Mouse (Mus musculus): ENCODE measurements around the gene Sord. TPM values are rescaled to one million over a fixed set of nuclear protein-coding genes. Genes with fewer than 3 reads are reported as not detected.

The Sord gene
- polyA plus RNA-seq, 1 experiment from 2014 or later, result 16.0 TPM

DNA sequence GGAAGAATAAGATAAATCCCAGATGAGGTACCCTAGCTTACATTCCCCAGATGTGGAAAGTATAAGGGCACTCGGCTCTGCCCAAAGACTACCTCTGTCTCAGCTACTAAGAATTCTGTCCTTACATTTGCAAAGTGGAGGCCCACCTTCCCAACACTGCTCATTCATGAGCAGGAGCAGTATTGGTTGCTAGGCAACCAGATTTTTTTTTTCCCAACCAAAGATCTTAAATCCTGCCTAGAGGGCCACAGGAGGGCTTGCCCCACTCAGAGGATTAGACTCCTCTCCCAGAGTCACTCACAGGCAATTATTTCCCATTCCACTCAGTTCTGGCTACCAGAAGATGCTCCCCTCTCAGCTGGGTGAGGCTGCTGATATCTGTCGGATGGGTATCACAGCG is 30.1 kb downstream of the Sord start:
- TF ChIP-seq CTCF (IDR thresholded peaks at IDR 0.05; ENCODE audit: low read depth), result no peak
- no peak overlapping the region for H3K4me3 ChIP-seq (ENCODE audit: low read depth, low read length)
- ATAC-seq (ENCODE audit: insufficient read depth) (peak; percentile 28; the same call in 1 of the 2 replicates), DNase-seq (peak; percentile 71)
- H3K36me3 ChIP-seq (ENCODE audit: insufficient read depth), result no peaks in the 10 kb centered on the region
- H3K27ac ChIP-seq (ENCODE audit: low read depth), result no peak overlapping the region
- H3K4me2 ChIP-seq, result no peak overlapping the region
- no peaks in the 10 kb centered on the region for H3K4me1 ChIP-seq (ENCODE audit: insufficient read depth)
- H3K27me3 ChIP-seq (ENCODE audit: insufficient read depth, low read length), result no peaks in the 10 kb centered on the region
- H3K9ac ChIP-seq, result no peak overlapping the region
- WGBS, result 80% methylated on average over 3 of the region's 3 CpGs
- H3K9me3 ChIP-seq (ENCODE audit: low read depth, low read length), result no peaks in the 10 kb centered on the region

DNA sequence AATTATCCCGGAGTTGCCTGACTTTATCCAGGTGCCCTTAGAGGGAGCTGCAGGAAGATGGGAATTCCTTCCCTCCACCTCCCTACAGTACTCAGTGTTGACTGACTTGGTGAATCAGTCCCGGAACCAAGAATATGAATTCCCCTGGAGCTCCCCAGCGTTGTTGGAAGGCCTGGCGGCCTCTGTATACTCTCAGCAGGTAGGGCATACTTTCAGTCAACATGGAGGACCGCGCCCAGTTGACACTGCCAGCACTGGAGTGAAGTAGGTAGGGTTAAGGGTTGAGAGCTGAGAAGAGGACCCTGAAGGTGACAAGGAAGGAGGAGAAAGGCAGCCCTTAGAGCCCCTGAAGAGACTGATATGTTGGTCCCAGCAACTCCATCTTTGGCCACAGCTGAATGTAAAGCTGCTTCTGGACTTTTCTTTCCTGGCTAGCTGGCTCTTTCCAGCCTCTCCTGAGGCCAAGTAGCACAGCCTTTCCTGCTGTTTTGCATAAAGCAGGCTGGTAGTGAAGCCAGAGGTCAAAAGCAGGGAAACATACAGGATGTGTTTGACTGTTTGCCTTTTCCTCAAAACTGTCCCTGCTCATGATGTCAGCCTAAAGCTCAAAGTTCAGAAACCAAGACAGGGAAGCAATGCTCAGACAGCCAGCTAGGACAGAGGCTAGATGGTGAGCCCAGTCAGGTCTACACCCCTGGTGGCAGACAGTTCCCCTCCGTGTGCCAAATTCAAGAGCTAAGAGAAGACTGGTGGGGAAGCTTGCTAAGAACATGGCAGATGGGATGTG is 32.1 kb downstream of the Sord start:
- Histone ChIP-seq H3K36me3 (ENCODE audit: insufficient read depth) (no peaks in the 10 kb centered on the region), H3K27me3 (ENCODE audit: insufficient read depth, low read length) (no peaks in the 10 kb centered on the region), H3K4me2 (no peak overlapping the region), H3K9ac (no peak overlapping the region), H3K4me1 (ENCODE audit: insufficient read depth) (no peaks in the 10 kb centered on the region), H3K4me3 (ENCODE audit: low read depth, low read length) (no peak overlapping the region), H3K27ac (ENCODE audit: low read depth) (no peak overlapping the region), H3K9me3 (ENCODE audit: low read depth, low read length) (no peaks in the 10 kb centered on the region)
- ATAC-seq (ENCODE audit: insufficient read depth) (no peak), DNase-seq (no peak)
- TF ChIP-seq CTCF (IDR thresholded peaks at IDR 0.05; ENCODE audit: low read depth), result no peak
- WGBS, result 76% methylated on average over 7 of the region's 7 CpGs

GRCm38 (mm10) chr2:122278769-122279168 is 44.2 kb downstream of the Sord start:
- 71% methylated on average over 3 of the region's 3 CpGs for WGBS
- no peak overlapping the region for H3K4me2 ChIP-seq
- H3K9ac ChIP-seq, result no peak overlapping the region
- H3K36me3 ChIP-seq (ENCODE audit: insufficient read depth), result no peaks in the 10 kb centered on the region
- no peak for ATAC-seq (ENCODE audit: insufficient read depth)
- no peak overlapping the region for H3K4me3 ChIP-seq (ENCODE audit: low read depth, low read length)
- TF ChIP-seq CTCF (IDR thresholded peaks at IDR 0.05; ENCODE audit: low read depth), result no peak
- no peak for DNase-seq
- H3K9me3 ChIP-seq (ENCODE audit: low read depth, low read length), result no peaks in the 10 kb centered on the region
- H3K27ac ChIP-seq (ENCODE audit: low read depth), result no peak overlapping the region
- H3K27me3 ChIP-seq (ENCODE audit: insufficient read depth, low read length), result no peaks in the 10 kb centered on the region
- H3K4me1 ChIP-seq (ENCODE audit: insufficient read depth), result no peaks in the 10 kb centered on the region

DNA sequence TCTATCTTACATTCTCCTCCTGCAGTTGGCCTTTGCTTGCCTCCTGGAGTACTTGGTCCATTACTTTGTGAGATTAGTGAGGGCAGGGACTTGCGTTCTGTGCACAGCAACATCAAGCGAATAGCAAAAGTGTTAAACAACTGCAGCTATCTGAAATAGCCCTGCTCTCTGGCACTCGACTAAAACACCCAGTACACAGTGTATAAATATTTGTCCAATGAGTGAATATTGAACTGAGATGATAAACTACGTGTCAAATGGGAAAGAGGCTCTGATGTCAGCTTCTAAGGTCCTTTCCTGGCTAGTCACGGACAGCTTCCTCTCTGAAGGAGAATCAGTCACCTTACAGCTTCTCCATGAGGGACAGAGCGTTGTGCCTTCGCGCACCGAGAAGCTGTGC is 49.5 kb downstream of the Sord start:
- DNase-seq (no peak), ATAC-seq (ENCODE audit: insufficient read depth) (no peak)
- H3K4me1 ChIP-seq (ENCODE audit: insufficient read depth), result no peaks in the 10 kb centered on the region
- H3K36me3 ChIP-seq (ENCODE audit: insufficient read depth), result no peaks in the 10 kb centered on the region
- H3K4me2 ChIP-seq, result no peak overlapping the region
- no peak overlapping the region for H3K4me3 ChIP-seq (ENCODE audit: low read depth, low read length)
- H3K9me3 ChIP-seq (ENCODE audit: low read depth, low read length), result no peaks in the 10 kb centered on the region
- H3K9ac ChIP-seq, result no peak overlapping the region
- no peaks in the 10 kb centered on the region for H3K27me3 ChIP-seq (ENCODE audit: insufficient read depth, low read length)
- H3K27ac ChIP-seq (ENCODE audit: low read depth), result no peak overlapping the region
- no peak for TF ChIP-seq CTCF (IDR thresholded peaks at IDR 0.05; ENCODE audit: low read depth)
- 38% methylated on average over 9 of the region's 9 CpGs for WGBS

DNA sequence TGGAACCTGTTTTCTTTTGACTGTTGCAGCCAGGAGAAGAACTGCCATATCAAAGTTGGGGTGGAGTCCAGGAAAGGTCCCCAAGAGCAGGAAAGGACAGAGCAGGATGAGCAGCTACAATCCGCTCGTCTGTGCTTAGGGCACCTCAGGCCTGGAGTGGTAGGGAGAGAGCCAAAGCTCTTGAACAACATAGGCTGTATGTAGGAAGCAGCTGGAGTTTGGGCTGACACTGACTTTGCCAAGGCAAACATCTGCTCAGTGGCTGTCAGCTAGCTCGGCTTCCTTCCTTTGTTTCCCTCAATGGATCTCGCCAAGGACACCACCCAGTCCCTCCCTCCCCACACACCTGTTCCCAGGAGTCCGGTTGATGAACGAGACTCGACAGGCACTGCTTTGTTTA is 51.6 kb downstream of the Sord start:
- WGBS, result 46% methylated on average over 7 of the region's 7 CpGs

DNA sequence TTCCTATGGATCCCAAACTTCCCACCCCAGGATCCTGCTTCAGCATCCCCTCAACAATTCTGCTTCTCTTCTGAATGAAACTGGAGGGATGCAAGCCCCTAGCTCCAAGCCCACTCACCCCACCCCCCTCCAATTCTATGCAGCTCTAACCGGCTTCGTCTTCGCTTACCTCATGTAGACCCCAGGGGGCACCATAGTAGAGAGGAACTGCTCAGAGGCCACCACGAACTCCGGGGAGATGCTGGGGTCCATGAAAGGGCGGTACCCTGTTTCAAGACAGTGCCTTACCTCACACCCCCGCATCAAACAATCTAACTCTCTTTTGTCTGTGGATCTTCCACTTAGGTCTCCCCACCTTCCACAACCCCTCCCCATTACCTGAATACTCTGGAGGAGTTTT is 60.4 kb downstream of the Sord start:
- Histone ChIP-seq H3K27ac (ENCODE audit: low read depth) (no peak overlapping the region), H3K9me3 (ENCODE audit: low read depth, low read length) (no peaks in the 10 kb centered on the region), H3K27me3 (ENCODE audit: insufficient read depth, low read length) (peaks cover 58% of the 10 kb centered on the region), H3K4me2 (no peak overlapping the region), H3K4me3 (ENCODE audit: low read depth, low read length) (no peak overlapping the region), H3K36me3 (ENCODE audit: insufficient read depth) (no peaks in the 10 kb centered on the region), H3K4me1 (ENCODE audit: insufficient read depth) (0 out of 2 replicates have a peak, but pooled peaks cover 6% of the 10 kb centered on the region), H3K9ac (no peak overlapping the region)
- DNase-seq (peak; percentile 8), ATAC-seq (ENCODE audit: insufficient read depth) (no peak)
- WGBS, result 8% methylated on average over 7 of the region's 7 CpGs
- 0 out of 2 replicates have a peak, but pooled peaks have one; percentile 15 for TF ChIP-seq CTCF (IDR thresholded peaks at IDR 0.05; ENCODE audit: low read depth)

More for the DNA sequence above, 51.6 kb downstream of the Sord start:
- DNase-seq, result peak; percentile 14
- Histone ChIP-seq H3K9me3 (ENCODE audit: low read depth, low read length) (no peaks in the 10 kb centered on the region), H3K4me3 (ENCODE audit: low read depth, low read length) (no peak overlapping the region), H3K9ac (no peak overlapping the region), H3K4me2 (no peak overlapping the region), H3K36me3 (ENCODE audit: insufficient read depth) (no peaks in the 10 kb centered on the region), H3K4me1 (ENCODE audit: insufficient read depth) (no peaks in the 10 kb centered on the region), H3K27me3 (ENCODE audit: insufficient read depth, low read length) (no peaks in the 10 kb centered on the region), H3K27ac (ENCODE audit: low read depth) (no peak overlapping the region)
- TF ChIP-seq CTCF (IDR thresholded peaks at IDR 0.05; ENCODE audit: low read depth), result no peak
- ATAC-seq (ENCODE audit: insufficient read depth), result no peak

GRCm38 (mm10) chr2:122297271-122298095 is 62.9 kb downstream of the Sord start:
- H3K27ac ChIP-seq (ENCODE audit: low read depth), result no peak overlapping the region
- no peak overlapping the region for H3K9ac ChIP-seq
- WGBS, result 1% methylated on average over 35 of the region's 35 CpGs
- 0 out of 2 replicates have a peak, but pooled peaks cover 6% of the 10 kb centered on the region for H3K4me1 ChIP-seq (ENCODE audit: insufficient read depth)
- no peaks in the 10 kb centered on the region for H3K9me3 ChIP-seq (ENCODE audit: low read depth, low read length)
- peaks cover 84% of the 10 kb centered on the region for H3K27me3 ChIP-seq (ENCODE audit: insufficient read depth, low read length)
- H3K4me2 ChIP-seq, result peak overlapping the region; percentile 39
- H3K4me3 ChIP-seq (ENCODE audit: low read depth, low read length), result peak overlapping the region; percentile 16
- no peaks in the 10 kb centered on the region for H3K36me3 ChIP-seq (ENCODE audit: insufficient read depth)
- ATAC-seq (ENCODE audit: insufficient read depth) (no peak), DNase-seq (peak; percentile 12)
- no peak for TF ChIP-seq CTCF (IDR thresholded peaks at IDR 0.05; ENCODE audit: low read depth)

Data from lung, embryonic 14.5 days (tissue).